Mouse (Mus musculus): ENCODE results near the gene Nr2c2ap. TPM values are rescaled to one million over a fixed set of nuclear protein-coding genes. Genes with fewer than 3 reads are reported as not detected.
A peak's percentile ranks its signal among the peaks of the same experiment; 100 is the strongest.

Gene Nr2c2ap
- 10 to 100 TPM; 23.7 to 25.5 TPM for total RNA-seq (2021)
- long read RNA-seq, experiment 1, partial matches to known transcripts: 1 of 24 reads
- long read RNA-seq, experiment 1, other reads (novel, unspliced or antisense): 17 of 24 reads
- long read RNA-seq, experiment 2, transcript Nr2c2ap-202 (4 exons, 1,078 nt): major isoform, 15 of 31 reads
- long read RNA-seq, experiment 2, transcript Nr2c2ap-201 (5 exons, 1,161 nt): minor isoform, 5 of 31 reads
- long read RNA-seq, experiment 2, partial matches to known transcripts: 0 of 31 reads
- long read RNA-seq, experiment 2, other reads (novel, unspliced or antisense): 11 of 31 reads

DNA sequence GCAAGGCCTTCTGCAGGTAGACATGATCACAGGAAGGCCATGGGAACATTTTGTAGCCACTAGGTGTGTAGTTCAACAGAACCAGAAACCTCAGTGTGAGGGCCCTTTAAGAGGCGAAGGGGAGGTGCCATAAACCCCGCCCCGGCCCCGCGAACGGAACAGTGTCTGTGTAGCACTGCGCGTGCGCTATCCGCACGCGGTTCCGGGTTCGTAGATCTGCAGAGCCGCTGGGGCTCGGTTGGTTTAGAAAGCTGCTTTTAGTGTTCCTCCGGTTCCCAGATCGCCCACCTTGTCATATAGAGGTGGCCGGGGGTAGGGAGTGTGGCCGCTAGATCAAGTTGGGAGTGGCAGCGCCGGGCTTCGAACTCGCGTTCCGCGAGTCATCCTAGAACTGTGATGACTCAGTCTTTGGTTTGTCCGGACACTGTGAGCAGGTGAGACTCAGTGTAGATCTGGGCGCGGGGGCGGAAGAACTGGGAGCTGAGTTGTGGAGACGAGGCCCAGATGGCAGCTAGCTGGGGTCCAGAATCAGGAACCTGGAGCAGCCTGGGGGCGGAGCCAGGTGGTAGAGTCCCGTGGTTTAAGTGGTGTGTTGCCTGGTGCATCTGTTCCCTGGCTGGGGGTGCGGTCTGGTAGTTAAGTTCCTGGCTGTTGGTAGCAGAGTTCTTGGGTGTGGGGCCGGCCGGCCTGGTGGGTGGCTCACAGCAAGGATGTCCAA is at the start of gene Nr2c2ap:
Gene Nr2c2ap (plus strand): TSS at position 168 of the 718 bp plus-strand sequence.
- peak; percentile 78 to 79 for DNase-seq (ENCODE audit: low spot score in 2 of 2)

DNA sequence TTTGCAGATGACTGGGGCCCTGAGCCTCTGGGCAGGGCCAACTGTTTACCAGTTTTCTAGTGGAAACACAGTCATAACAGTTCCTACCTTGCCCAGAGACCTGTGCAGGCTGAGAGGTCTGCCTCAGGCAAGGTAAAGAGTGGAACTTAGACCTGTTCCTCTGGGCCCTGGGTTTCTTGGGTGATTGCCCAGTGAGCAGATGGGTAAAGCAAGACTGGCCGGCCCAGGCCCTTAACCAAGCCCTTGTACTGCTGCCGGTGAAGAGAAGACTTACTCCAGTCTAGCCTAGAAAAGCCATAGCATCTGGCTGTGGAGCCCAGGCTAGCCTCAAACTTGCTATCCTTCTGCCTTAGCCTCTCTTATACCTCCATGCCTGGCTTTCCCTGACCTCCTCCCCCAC is 49.2 kb upstream of the Nr2c2ap start:
- DNase-seq (ENCODE audit: low spot score in 2 of 2): no peak

DNA sequence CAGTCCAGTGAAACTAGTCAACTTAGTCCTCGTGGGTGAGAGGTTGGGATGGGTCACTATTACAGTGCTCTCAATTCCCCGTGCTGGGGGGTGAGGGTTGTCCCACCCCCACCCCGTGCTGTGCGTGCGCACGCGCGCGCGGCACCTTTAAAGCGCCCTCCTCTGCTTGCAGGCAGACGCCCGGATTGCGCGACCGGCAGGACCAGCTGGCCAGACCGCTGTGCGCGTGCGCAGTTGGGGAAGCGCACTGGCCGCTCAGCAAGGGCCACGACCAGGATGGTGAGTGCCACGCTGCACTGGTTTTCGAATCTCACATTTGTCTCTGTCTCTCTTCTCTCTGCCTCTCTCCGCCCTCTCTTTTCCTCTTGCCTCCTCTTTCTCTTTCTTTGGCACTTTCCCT is 47.8 kb upstream of the Nr2c2ap start, which contains the start of gene Hapln4:
Gene Hapln4 (plus strand): TSS at position 173 of the 400 bp plus-strand sequence.
- peak; percentile 79 to 87 for DNase-seq (ENCODE audit: low spot score in 2 of 2)

DNA sequence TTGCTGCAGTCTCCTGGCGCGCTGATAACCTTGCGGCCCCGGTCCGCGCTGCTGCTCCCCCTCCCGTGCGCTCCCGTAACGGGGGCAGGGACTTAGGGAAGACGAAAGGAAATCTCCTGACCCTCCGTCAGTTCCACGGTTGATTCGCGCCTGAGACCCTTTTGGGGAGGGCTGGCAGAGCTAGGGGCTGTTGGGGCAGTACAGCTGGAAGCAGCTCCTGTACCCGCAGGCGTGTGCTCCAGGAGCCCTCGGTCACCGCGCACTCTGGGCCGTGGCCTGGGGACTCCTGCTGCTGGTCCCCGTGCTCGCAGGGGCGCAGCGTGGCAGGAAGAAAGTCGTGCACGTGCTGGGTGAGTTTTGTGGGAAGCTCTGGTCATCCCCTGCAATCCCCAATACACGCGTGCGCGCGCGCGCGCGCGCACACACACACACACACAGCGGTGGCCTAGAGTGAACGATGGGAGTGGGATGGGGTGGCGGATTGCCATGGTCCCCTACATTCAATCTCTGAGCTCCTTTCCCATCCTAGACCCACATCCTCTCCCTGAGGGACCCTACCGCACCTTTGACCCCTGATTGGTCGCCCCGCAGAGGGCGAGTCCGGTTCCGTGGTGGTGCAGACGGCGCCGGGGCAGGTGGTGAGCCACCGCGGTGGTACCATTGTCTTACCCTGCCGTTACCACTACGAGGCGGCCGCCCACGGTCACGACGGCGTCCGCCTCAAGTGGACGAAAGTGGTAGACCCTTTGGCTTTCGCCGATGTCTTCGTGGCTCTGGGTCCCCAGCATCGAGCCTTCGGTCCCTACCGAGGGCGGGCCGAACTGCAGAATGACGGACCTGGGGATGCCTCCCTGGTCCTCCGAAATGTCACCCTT is 46.7 kb upstream of the Nr2c2ap start:
- no peak for DNase-seq (ENCODE audit: low spot score in 2 of 2)

DNA sequence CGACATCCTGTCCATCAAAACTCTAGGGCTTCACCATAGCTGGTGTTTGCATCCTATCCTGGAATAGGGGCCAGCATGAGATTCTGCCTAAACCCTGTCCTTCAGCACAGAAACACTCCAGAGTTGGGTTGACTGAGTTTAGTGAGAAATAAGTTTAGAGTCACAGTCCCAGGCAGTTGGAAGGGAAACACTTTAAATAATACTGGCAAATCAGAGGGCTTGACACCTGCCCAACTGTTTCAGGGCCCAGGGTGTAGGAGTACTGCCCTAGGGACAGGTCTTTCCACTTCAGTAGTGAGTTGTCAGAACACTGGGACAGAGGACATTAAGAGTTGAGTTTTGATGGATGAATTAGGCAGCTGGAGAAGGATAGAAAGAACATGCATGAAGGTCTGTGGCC is 45.0 kb upstream of the Nr2c2ap start:
- no peak for DNase-seq (ENCODE audit: low spot score in 2 of 2)

DNA sequence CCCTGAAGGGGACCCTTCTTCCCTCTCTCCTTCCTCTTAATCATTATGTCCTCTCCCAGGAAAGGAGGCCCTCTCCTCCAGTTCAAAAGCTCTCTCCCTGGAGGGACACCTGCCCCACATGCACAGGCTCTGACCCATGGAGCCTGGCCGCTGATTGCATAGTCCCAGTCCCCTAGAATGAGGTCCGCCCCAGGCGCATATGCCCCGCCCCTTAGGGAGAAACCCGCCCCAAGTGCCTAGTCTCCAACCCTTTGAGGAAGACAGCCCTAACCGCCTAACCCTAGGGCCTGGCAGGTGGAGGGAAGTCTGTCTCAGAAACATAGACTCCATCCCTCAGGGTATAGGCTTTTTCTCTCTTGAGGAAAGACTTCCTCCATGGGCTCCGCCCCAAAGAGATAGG is 43.9 kb upstream of the Nr2c2ap start:
- DNase-seq (ENCODE audit: low spot score in 2 of 2): no peak

- DNase-seq (ENCODE audit: low spot score in 2 of 2): peak; percentile 72 to 81
Measured at GRCm38 (mm10) chr8:70087836-70088650, 43.1 kb upstream of the Nr2c2ap start.

- no peak for DNase-seq (ENCODE audit: low spot score in 2 of 2)
Measured at GRCm38 (mm10) chr8:70089296-70089960, 41.7 kb upstream of the Nr2c2ap start.

GRCm38 (mm10) chr8:70092786-70093185 is 38.3 kb upstream of the Nr2c2ap start:
- DNase-seq (ENCODE audit: low spot score in 2 of 2): no peak

DNA sequence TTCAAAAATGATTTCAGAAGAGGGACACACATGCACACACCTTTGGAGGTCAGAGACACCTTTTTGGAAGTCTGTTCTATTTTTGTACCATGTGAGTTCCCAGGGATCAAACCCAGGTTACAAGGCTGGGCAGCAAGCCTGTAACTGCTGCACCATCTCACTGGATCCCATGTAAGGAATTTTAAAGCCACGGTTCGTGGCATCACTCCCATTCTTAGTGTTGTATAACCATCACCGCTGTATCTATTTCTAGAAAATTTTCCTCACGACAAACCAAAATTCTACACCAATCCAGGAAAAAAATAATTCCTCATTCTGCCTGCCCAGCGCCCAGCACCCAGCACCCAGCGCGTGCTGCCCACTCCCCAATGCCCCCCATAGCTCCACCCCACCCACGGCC is 31.9 kb upstream of the Nr2c2ap start:
- DNase-seq (ENCODE audit: low spot score in 2 of 2): no peak

DNA sequence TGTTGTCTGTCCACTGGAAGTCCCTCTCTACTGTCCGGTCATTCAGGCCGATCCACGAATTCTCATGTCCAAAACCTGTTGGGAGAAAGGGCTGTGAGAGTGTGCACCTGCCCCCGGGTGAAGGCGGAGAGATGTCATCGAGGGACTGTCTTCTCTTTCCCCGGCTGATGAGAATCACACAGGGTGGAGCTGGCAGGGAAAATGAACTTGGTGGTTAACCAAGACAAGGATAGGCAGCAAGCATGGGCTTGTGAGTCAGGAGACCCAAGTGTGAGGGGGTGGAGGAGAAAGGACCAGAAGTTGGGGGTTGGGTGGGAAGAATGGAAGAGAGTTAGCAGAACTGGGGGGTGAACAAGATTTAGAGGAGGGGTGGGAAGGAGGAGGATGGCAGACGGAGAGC is 30.9 kb upstream of the Nr2c2ap start:
- DNase-seq (ENCODE audit: low spot score in 2 of 2): peak in 1 of 2 experiments; percentile 54

DNA sequence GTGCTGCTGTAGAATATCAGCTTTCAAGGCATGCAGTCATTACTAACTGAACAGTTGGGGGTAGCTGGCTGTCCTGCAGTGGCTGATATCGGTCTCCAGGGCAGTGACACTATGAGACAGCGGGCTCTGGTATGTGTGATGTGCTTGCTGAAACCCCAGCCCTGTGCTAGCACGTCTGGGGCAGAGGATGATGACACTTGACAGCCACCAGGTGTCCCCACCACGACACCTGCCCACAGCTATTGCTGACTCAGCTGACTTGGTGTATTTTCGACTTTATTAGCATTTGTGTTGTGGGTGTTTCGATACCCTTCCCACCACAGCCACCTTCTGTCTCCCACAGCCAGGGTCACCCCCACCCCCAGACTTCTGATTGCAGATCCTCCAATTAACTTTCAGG is 26.6 kb upstream of the Nr2c2ap start:
- DNase-seq (ENCODE audit: low spot score in 2 of 2): no peak

- DNase-seq (ENCODE audit: low spot score in 2 of 2): no peak
Measured at GRCm38 (mm10) chr8:70104922-70105321, 26.2 kb upstream of the Nr2c2ap start.

GRCm38 (mm10) chr8:70110451-70110850 is 20.7 kb upstream of the Nr2c2ap start:
- no peak for DNase-seq (ENCODE audit: low spot score in 2 of 2)

DNA sequence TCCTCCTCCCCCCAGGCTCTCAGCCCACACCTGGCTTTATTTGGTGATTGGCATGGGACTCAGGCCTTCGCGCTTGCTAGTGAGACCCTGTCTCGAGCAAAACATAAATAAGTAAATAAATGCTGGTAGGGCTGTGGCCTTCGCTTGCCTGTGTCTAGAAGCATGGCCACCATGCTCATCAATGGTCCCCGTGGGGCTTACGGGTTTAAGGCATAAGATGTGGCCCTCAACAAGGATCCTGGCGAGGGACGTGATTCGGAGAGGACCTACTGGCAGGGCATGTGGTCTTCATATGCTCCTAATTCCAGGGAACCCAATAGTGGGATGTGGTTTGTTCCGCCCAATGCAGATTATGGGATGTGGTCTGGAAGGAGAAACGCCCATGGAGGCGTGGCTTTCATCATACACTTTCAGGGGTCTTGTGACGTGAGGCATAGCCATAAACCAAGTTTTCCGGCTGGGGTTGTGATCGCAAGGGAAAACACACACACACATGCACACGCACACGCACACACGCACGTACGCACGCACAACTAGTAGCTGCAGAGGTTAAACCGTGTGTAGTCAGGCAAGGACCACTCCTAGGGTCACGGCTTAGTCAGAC is 19.8 kb upstream of the Nr2c2ap start:
- DNase-seq (ENCODE audit: low spot score in 2 of 2): no peak

DNA sequence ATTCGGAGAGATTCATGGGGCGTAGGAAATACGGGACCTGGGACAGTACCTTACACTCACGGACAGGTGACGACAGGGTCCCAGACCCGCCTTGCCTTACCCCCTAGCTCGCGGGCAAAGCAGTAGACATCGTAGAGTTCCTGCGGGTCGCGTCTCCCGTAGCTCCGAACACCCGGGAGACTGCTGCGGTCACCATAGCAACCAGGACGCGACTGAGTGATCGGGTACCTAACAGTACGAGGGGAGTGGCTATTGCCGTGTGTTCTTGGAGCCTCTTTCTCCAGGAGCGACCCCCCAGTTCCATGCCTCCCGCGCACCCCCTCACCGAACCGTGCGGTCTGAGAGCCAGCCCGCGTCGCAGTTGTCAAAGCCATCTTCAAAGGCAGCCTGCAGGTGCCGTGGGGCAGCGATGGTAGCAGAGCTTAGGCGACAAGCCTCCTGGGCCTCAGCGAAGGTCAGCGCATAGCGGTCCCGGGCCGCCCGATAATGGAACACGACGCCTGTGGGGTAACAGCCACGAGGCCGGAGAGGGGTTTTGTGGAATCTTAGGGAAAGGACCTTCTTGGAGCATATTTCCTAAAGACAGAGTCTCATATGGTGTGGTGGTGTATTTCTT is 18.6 kb upstream of the Nr2c2ap start:
- no peak for DNase-seq (ENCODE audit: low spot score in 2 of 2)

GRCm38 (mm10) chr8:70114488-70114887 is 16.6 kb upstream of the Nr2c2ap start:
- no peak for DNase-seq (ENCODE audit: low spot score in 2 of 2)

GRCm38 (mm10) chr8:70114892-70115291 is 16.2 kb upstream of the Nr2c2ap start:
- DNase-seq (ENCODE audit: low spot score in 2 of 2): no peak

DNA sequence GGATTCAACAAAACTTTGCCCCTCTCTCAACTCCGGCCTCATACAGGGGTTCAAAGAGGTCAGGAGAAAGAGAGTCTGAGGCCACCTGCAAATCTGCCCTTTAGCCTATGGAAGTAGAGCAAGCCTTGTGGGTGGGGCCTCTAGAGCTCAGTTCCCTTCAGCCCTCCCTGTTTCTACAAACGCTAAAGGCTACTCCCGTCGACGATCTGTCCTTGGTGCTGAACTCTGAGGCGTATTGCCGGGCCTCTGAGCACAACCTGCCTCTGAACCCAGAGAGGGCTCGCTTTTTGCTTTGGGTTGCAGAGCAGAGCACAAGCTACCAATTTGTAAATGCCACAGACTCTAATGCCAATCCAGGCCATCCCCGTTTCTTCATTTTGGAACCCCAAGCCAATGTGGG is 13.5 kb upstream of the Nr2c2ap start:
- no peak for DNase-seq (ENCODE audit: low spot score in 2 of 2)

Data from left cerebral cortex, adult 18-20 months (tissue).